Mouse (Mus musculus) brown adipose tissue, adult 24 weeks (tissue): ENCODE measurements around the gene Cyb5rl. TPM values are rescaled to one million over a fixed set of nuclear protein-coding genes. Genes with fewer than 3 reads are reported as not detected.

Experiments used
- H3K27ac ChIP-seq: fragments of 200-500 bp; replicated peaks from 2 replicates; pipeline ENCODE4 v1.5.1; 2012; ENCODE audit warnings: low read depth, mild to moderate bottlenecking, low read length
- H3K4me1 ChIP-seq: fragments of 200-500 bp; 2 replicates; pipeline ENCODE4 v1.6.1; 2012; ENCODE audit warnings: low read length, mixed read lengths; ENCODE audit not compliant: control insufficient read depth, insufficient read depth, insufficient read length
- H3K4me3 ChIP-seq: fragments of 200-500 bp; 2 replicates; pipeline ENCODE4 v1.5.1; 2012; ENCODE audit warnings: low read depth, mild to moderate bottlenecking, low read length, moderate library complexity; ENCODE audit not compliant: insufficient read depth
- polyA plus RNA-seq: library from polyadenylated mRNA; stranded (reverse); fragments of >200 nt; gene quantifications from 2 replicates; pipeline ENCODE4 v1.2.4, GENCODE M21; 2012; ENCODE audit not compliant: missing spikeins, insufficient read depth, insufficient read length

Cyb5rl gene
- polyA plus RNA-seq, 1 experiment = 12.3 TPM

- H3K27ac ChIP-seq = no peak overlapping the region
- no peaks in the 10 kb centered on the region for H3K4me1 ChIP-seq
- no peak overlapping the region for H3K4me3 ChIP-seq
Observed at GRCm38 (mm10) chr4:107114278-107114677, 47.5 kb downstream of the Cyb5rl start.

- H3K27ac ChIP-seq = no peak overlapping the region
- H3K4me3 ChIP-seq = no peak overlapping the region
- H3K4me1 ChIP-seq = no peaks in the 10 kb centered on the region
Observed at GRCm38 (mm10) chr4:107117741-107118385, 51.1 kb downstream of the Cyb5rl start.

GRCm38 (mm10) chr4:107119056-107119455 is 52.3 kb downstream of the Cyb5rl start:
- no peak overlapping the region for H3K27ac ChIP-seq
- no peak overlapping the region for H3K4me3 ChIP-seq
- no peaks in the 10 kb centered on the region for H3K4me1 ChIP-seq

GRCm38 (mm10) chr4:107120676-107121075 is 53.9 kb downstream of the Cyb5rl start:
- Histone ChIP-seq H3K4me3 (no peak overlapping the region), H3K4me1 (no peaks in the 10 kb centered on the region), H3K27ac (no peak overlapping the region)

GRCm38 (mm10) chr4:107121165-107121943 is 54.6 kb downstream of the Cyb5rl start:
- H3K27ac ChIP-seq = no peak overlapping the region

GRCm38 (mm10) chr4:107124376-107124775 is 57.6 kb downstream of the Cyb5rl start:
- no peaks in the 10 kb centered on the region for H3K4me1 ChIP-seq
- no peak overlapping the region for H3K27ac ChIP-seq
- no peak overlapping the region for H3K4me3 ChIP-seq

More at GRCm38 (mm10) chr4:107121165-107121943, 54.6 kb downstream of the Cyb5rl start:
- Histone ChIP-seq H3K4me3 (no peak overlapping the region), H3K4me1 (no peaks in the 10 kb centered on the region)

- no peaks in the 10 kb centered on the region for H3K4me1 ChIP-seq
- H3K27ac ChIP-seq = no peak overlapping the region
- H3K4me3 ChIP-seq = no peak overlapping the region
Observed at GRCm38 (mm10) chr4:107125101-107125500, 58.3 kb downstream of the Cyb5rl start.

- H3K4me1 ChIP-seq = no peaks in the 10 kb centered on the region
- no peak overlapping the region for H3K4me3 ChIP-seq
- no peak overlapping the region for H3K27ac ChIP-seq
Observed at GRCm38 (mm10) chr4:107126389-107126788, 59.6 kb downstream of the Cyb5rl start.

- H3K27ac ChIP-seq = no peak overlapping the region
- H3K4me1 ChIP-seq = no peaks in the 10 kb centered on the region
- H3K4me3 ChIP-seq = no peak overlapping the region
Observed at GRCm38 (mm10) chr4:107126891-107127524, 60.2 kb downstream of the Cyb5rl start.

GRCm38 (mm10) chr4:107127901-107128669 is 61.3 kb downstream of the Cyb5rl start:
- Histone ChIP-seq H3K4me1 (no peaks in the 10 kb centered on the region), H3K27ac (no peak overlapping the region), H3K4me3 (no peak overlapping the region)

- no peaks in the 10 kb centered on the region for H3K4me1 ChIP-seq
- no peak overlapping the region for H3K27ac ChIP-seq
- H3K4me3 ChIP-seq = no peak overlapping the region
Observed at GRCm38 (mm10) chr4:107129373-107129772, 62.6 kb downstream of the Cyb5rl start.

GRCm38 (mm10) chr4:107130534-107130933 is 63.7 kb downstream of the Cyb5rl start:
- Histone ChIP-seq H3K4me3 (no peak overlapping the region), H3K4me1 (no peaks in the 10 kb centered on the region), H3K27ac (no peak overlapping the region)

- H3K4me3 ChIP-seq = no peak overlapping the region
- H3K27ac ChIP-seq = no peak overlapping the region
- no peaks in the 10 kb centered on the region for H3K4me1 ChIP-seq
Observed at GRCm38 (mm10) chr4:107134891-107135290, 68.1 kb downstream of the Cyb5rl start.

- H3K4me1 ChIP-seq = no peaks in the 10 kb centered on the region; the same call in 1 of the 2 replicates
Observed at GRCm38 (mm10) chr4:107135663-107136062, 68.9 kb downstream of the Cyb5rl start.

GRCm38 (mm10) chr4:107136531-107136930 is 69.7 kb downstream of the Cyb5rl start:
- Histone ChIP-seq H3K4me1 (no peaks in the 10 kb centered on the region; the same call in 1 of the 2 replicates), H3K27ac (no peak overlapping the region), H3K4me3 (no peak overlapping the region)

More at GRCm38 (mm10) chr4:107135663-107136062, 68.9 kb downstream of the Cyb5rl start:
- H3K4me3 ChIP-seq = no peak overlapping the region
- no peak overlapping the region for H3K27ac ChIP-seq
